Mouse (Mus musculus) subcutaneous adipose tissue, adult 2 months (tissue): ENCODE data around the gene Gm28870. TPM values are rescaled to one million over a fixed set of nuclear protein-coding genes. Genes with fewer than 3 reads are reported as not detected.

ENCODE experiments used
- polyA plus RNA-seq: library from polyadenylated mRNA; depleted of rRNA; stranded (reverse); fragments of >200 nt; gene quantifications from 2 replicates; pipeline ENCODE4 v1.2.3, GENCODE M21; 2012; ENCODE audit warnings: low replicate concordance; rRNA removed

Gene Gm28870
- polyA plus RNA-seq, result not detected in 2 replicates

DNA sequence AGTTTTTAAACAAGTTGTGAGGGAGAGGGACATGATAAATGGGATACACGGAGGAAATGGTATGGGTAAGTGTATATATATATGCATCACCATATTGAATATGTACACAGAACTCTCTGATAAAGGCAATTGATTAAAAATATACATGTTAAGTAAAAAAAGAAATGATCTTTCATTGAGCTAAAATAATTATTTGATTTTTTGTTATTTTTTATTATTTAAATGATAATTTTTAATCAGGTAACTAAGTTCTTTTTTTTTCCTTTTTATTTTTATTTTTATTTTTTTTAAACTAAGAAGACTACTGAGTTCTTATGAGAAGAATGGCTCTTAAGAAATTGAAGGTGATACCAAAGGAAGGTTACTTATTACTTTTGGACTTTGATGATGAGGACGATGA, at the start of gene Gm28870:
Gene Gm28870, plus strand, starts transcription at position 301 of the 400 bp plus-strand sequence.

